Mouse (Mus musculus) lung, embryonic 16.5 days (tissue): ENCODE results near the gene Lrrc2. TPM values are rescaled to one million over a fixed set of nuclear protein-coding genes. Genes with fewer than 3 reads are reported as not detected.

Experiments
- ATAC-seq: fragments of 200-750 bp; cut with Nextera tagmentation; 2 replicates; pipeline ENCODE4 v1.8.0; 2017; ENCODE audit warnings: low read depth, mild to moderate bottlenecking, moderate library complexity
- H3K27ac ChIP-seq: fragments of 300-500 bp; sonication (generic); 2 replicates; pipeline ENCODE4 v1.5.1; 2014; ENCODE audit warnings: mild to moderate bottlenecking, control low read depth, low read length
- H3K27me3 ChIP-seq: fragments of 300-500 bp; sonication (generic); 2 replicates; pipeline ENCODE4 v1.6.1; 2014; ENCODE audit warnings: low read depth, low read length, mixed read lengths; ENCODE audit not compliant: control insufficient read depth, insufficient read depth
- H3K36me3 ChIP-seq: fragments of 300-500 bp; sonication (generic); 2 replicates; pipeline ENCODE4 v1.6.1; 2014; ENCODE audit warnings: low read length; ENCODE audit not compliant: control insufficient read depth, insufficient read depth
- H3K4me1 ChIP-seq: fragments of 300-500 bp; sonication (generic); replicated peaks from 2 replicates; pipeline ENCODE4 v1.6.1; 2014; ENCODE audit warnings: low read length, mixed read lengths; ENCODE audit not compliant: control insufficient read depth, insufficient read depth
- H3K4me2 ChIP-seq: fragments of 300-500 bp; sonication (generic); 2 replicates; pipeline ENCODE4 v1.6.1; 2014; ENCODE audit warnings: low read depth, low read length, control low read depth
- H3K4me3 ChIP-seq: fragments of 300-500 bp; sonication (generic); 2 replicates; pipeline ENCODE4 v1.5.1; 2014; ENCODE audit warnings: mild to moderate bottlenecking, low read length, control low read depth
- H3K9ac ChIP-seq: fragments of 300-500 bp; sonication (generic); 2 replicates; pipeline ENCODE4 v1.6.1; 2014; ENCODE audit warnings: low read length, control low read depth
- H3K9me3 ChIP-seq: fragments of 300-500 bp; sonication (generic); 2 replicates; pipeline ENCODE4 v1.6.1; 2016; ENCODE audit warnings: low read length; ENCODE audit not compliant: control insufficient read depth
- WGBS: fragments of 180-500 bp; shearing (Covaris S2); extraction: QIAGEN DNeasy Blood & Tissue Kit; methylation state at CpG from one replicate; pipeline ENCODE4 v1.1.7; 2014; 5-methylcytosine and 5-hydroxymethylcytosine counted together
- polyA plus RNA-seq: library from polyadenylated mRNA; unstranded; fragments of >200 nt; fragmentation: Nextera tagmentation; extraction: Ambion mirVana; gene quantifications from 2 replicates; pipeline ENCODE4 v1.2.1, GENCODE M21; 2015

Gene Lrrc2
- polyA plus RNA-seq, 1 experiment from 2014 or later: 0.83 TPM

DNA sequence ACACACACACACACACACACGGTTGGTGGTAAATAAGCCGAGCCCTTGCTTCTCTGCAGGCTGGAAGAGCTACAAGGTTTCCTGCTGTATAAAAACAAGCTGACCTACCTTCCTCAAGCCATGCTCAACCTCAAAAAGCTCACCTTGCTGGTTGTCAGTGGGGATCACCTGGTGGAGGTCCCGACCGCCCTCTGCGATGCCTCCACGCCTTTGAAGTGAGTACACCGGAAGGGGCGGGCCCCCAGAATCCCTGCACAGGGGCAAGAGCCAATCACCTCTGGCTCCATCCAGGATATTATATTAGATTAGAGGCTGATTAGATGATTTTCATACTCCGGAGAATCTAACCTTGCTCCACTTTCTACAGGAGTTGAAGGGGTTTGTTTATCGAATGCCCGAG is 28.1 kb downstream of the Lrrc2 start:
- no peaks in the 10 kb centered on the region for H3K9me3 ChIP-seq
- H3K27me3 ChIP-seq: no peaks in the 10 kb centered on the region
- no peaks in the 10 kb centered on the region for H3K4me1 ChIP-seq
- no peak overlapping the region for H3K9ac ChIP-seq
- WGBS: 89% methylated on average over 11 of the region's 11 CpGs
- no peak overlapping the region for H3K4me2 ChIP-seq
- no peak overlapping the region for H3K4me3 ChIP-seq
- no peaks in the 10 kb centered on the region for H3K36me3 ChIP-seq
- H3K27ac ChIP-seq: no peak overlapping the region
- ATAC-seq: no peak

GRCm38 (mm10) chr9:110982351-110982750 is 31.0 kb downstream of the Lrrc2 start:
- Histone ChIP-seq H3K27me3 (no peaks in the 10 kb centered on the region), H3K4me3 (no peak overlapping the region), H3K4me2 (no peak overlapping the region), H3K4me1 (no peaks in the 10 kb centered on the region), H3K9me3 (no peaks in the 10 kb centered on the region), H3K36me3 (no peaks in the 10 kb centered on the region), H3K27ac (no peak overlapping the region), H3K9ac (no peak overlapping the region)
- 58% methylated on average over 4 of the region's 4 CpGs for WGBS
- ATAC-seq: no peak

GRCm38 (mm10) chr9:110984096-110984495 is 32.8 kb downstream of the Lrrc2 start:
- ATAC-seq: no peak
- Histone ChIP-seq H3K4me2 (no peak overlapping the region), H3K9ac (no peak overlapping the region), H3K4me3 (no peak overlapping the region), H3K4me1 (no peaks in the 10 kb centered on the region), H3K27me3 (no peaks in the 10 kb centered on the region), H3K27ac (no peak overlapping the region), H3K9me3 (no peaks in the 10 kb centered on the region), H3K36me3 (no peaks in the 10 kb centered on the region)
- 89% methylated on average over 9 of the region's 9 CpGs for WGBS

GRCm38 (mm10) chr9:110985541-110985940 is 34.2 kb downstream of the Lrrc2 start:
- no peak for ATAC-seq
- 90% methylated on average over 5 of the region's 5 CpGs for WGBS
- H3K36me3 ChIP-seq: no peaks in the 10 kb centered on the region
- no peaks in the 10 kb centered on the region for H3K9me3 ChIP-seq
- no peak overlapping the region for H3K4me2 ChIP-seq
- no peaks in the 10 kb centered on the region for H3K27me3 ChIP-seq
- no peak overlapping the region for H3K9ac ChIP-seq
- no peak overlapping the region for H3K27ac ChIP-seq
- no peak overlapping the region for H3K4me3 ChIP-seq
- no peaks in the 10 kb centered on the region for H3K4me1 ChIP-seq

DNA sequence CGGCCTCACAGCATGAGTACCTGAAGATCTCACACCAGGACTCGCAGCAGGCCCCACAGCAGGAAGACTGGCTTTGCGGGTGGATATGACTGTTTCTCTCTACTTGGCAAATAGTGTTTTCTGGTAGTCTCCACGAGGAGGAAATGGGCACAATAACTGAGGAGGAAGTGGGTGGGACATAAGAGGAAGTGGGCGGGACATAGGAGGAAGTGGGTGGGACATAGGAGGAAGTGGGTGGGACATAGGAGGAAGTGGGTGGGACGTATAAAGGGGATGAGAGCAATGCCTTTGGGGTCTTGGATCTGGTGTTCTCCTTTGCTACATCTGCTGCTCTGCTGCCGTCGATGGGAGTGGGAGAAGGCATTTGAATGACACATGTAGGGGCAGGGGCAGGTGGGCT is 34.6 kb downstream of the Lrrc2 start:
- H3K9ac ChIP-seq: no peak overlapping the region

GRCm38 (mm10) chr9:110987331-110987730 is 36.0 kb downstream of the Lrrc2 start:
- ATAC-seq: no peak
- no peaks in the 10 kb centered on the region for H3K4me1 ChIP-seq
- no peak overlapping the region for H3K27ac ChIP-seq
- 51% methylated on average over 4 of the region's 4 CpGs for WGBS
- H3K36me3 ChIP-seq: no peaks in the 10 kb centered on the region
- H3K4me3 ChIP-seq: no peak overlapping the region
- no peaks in the 10 kb centered on the region for H3K27me3 ChIP-seq
- no peak overlapping the region for H3K4me2 ChIP-seq
- no peaks in the 10 kb centered on the region for H3K9me3 ChIP-seq
- H3K9ac ChIP-seq: no peak overlapping the region

More for the DNA sequence above, 34.6 kb downstream of the Lrrc2 start:
- Histone ChIP-seq H3K4me1 (no peaks in the 10 kb centered on the region), H3K36me3 (no peaks in the 10 kb centered on the region), H3K9me3 (no peaks in the 10 kb centered on the region), H3K27ac (no peak overlapping the region), H3K4me3 (no peak overlapping the region), H3K4me2 (no peak overlapping the region), H3K27me3 (no peaks in the 10 kb centered on the region)
- 84% methylated on average over 8 of the region's 8 CpGs for WGBS
- no peak for ATAC-seq

DNA sequence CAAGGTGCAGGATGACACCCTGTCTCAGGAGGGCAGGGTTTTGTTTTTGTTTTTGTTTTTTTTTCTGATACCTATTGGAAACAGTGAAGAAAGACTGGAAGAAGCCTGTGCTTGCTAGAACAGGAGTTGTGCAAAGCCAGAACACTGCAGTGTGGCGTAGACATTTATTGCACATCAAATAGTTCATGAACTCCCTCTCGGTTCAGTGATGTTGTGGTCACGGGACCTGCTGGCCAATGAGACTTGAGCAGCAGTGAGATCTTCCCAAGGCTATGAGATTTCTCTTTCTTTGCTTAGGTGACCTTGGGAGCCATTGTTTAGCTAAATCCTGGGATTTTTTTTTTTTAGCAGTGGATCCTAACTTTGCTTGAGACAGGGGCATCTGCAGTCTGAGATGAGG is 36.7 kb downstream of the Lrrc2 start:
- no peaks in the 10 kb centered on the region for H3K36me3 ChIP-seq
- no peak overlapping the region for H3K27ac ChIP-seq
- ATAC-seq: no peak
- no peak overlapping the region for H3K9ac ChIP-seq
- no peaks in the 10 kb centered on the region for H3K4me1 ChIP-seq
- no peaks in the 10 kb centered on the region for H3K9me3 ChIP-seq
- WGBS: 64% methylated on average over 3 of the region's 3 CpGs
- no peak overlapping the region for H3K4me2 ChIP-seq
- H3K4me3 ChIP-seq: no peak overlapping the region
- no peaks in the 10 kb centered on the region for H3K27me3 ChIP-seq

DNA sequence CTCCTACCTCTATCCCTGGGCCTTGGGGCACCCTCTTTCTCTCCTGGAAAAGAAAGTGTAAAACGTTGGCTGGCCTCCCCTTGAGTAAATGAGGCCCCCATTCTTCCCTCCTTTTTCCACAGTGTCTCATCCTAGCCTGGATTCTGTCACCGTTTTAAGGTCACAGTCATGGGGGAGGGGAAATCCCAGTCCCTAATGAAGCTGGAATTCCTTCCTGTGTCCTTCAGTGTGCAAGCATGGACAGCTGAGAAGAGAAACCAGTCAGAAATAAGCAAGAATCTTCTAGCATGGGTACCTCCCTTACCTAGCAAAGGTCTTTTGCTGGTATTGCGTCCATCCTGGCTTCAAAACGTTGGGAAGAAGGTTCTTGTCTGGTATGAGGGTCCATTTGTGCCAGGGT is 37.8 kb downstream of the Lrrc2 start:
- no peak overlapping the region for H3K4me2 ChIP-seq
- no peak for ATAC-seq
- WGBS: 48% methylated on average over 4 of the region's 4 CpGs

DNA sequence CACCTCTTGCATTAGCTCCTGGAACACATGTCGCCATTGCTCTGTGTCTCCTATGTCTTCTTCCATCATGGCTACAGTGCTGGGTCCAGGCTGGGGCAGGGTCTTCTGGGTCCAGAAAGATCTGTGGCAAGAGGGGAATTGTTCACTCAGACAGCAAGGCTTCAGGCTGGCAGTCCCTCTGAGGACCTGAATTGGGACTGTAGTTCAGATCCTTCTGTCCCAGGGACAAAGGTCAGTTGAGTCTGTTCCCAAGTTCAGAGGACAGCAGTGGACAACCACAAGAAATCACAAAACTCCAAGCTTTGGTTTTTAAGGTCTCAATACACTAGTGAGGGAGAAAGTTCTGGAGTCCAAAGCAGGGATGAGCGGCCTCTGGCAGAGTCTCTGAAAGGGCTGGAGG is 38.2 kb downstream of the Lrrc2 start:
- Histone ChIP-seq H3K4me2 (no peak overlapping the region), H3K27me3 (no peaks in the 10 kb centered on the region), H3K9ac (no peak overlapping the region), H3K9me3 (no peaks in the 10 kb centered on the region), H3K4me3 (no peak overlapping the region), H3K4me1 (no peaks in the 10 kb centered on the region), H3K36me3 (no peaks in the 10 kb centered on the region), H3K27ac (no peak overlapping the region)
- no peak for ATAC-seq
- WGBS: 84% methylated on average over 2 of the region's 2 CpGs

More for the DNA sequence above, 37.8 kb downstream of the Lrrc2 start:
- no peaks in the 10 kb centered on the region for H3K4me1 ChIP-seq
- H3K27ac ChIP-seq: no peak overlapping the region
- H3K9me3 ChIP-seq: no peaks in the 10 kb centered on the region
- no peak overlapping the region for H3K4me3 ChIP-seq
- H3K36me3 ChIP-seq: no peaks in the 10 kb centered on the region
- no peak overlapping the region for H3K9ac ChIP-seq
- H3K27me3 ChIP-seq: no peaks in the 10 kb centered on the region

- no peaks in the 10 kb centered on the region for H3K9me3 ChIP-seq
- H3K9ac ChIP-seq: no peak within 1 kb of the TSS
- H3K27me3 ChIP-seq: no peaks in the 10 kb centered on the region
- no peaks in the 10 kb centered on the region for H3K36me3 ChIP-seq
- WGBS: 34% methylated on average over 6 of the region's 6 CpGs
- H3K4me2 ChIP-seq: no peak within 1 kb of the TSS
- ATAC-seq: no peak
- H3K4me3 ChIP-seq: no peak within 1 kb of the TSS
- H3K27ac ChIP-seq: no peak within 1 kb of the TSS
- H3K4me1 ChIP-seq: no peaks in the 10 kb centered on the region
These were observed 38.9 kb downstream of the Lrrc2 start, which contains the start of gene Rtp3 for GRCm38 (mm10) chr9:110990204-110990603. Gene Rtp3 (minus strand): TSS chr9:110990583.
